Mouse (Mus musculus) spleen, postnatal 36 days (tissue): ENCODE measurements around the gene Sh3gl2.

Experiments used
- DNase-seq, 2 experiments: peaks; one replicate each; pipeline ENCODE4 v3.0.0; 2022; ENCODE audit warnings: low spot score in 2 of 2, mixed read lengths in 1 of 2

Gene Sh3gl2

DNA sequence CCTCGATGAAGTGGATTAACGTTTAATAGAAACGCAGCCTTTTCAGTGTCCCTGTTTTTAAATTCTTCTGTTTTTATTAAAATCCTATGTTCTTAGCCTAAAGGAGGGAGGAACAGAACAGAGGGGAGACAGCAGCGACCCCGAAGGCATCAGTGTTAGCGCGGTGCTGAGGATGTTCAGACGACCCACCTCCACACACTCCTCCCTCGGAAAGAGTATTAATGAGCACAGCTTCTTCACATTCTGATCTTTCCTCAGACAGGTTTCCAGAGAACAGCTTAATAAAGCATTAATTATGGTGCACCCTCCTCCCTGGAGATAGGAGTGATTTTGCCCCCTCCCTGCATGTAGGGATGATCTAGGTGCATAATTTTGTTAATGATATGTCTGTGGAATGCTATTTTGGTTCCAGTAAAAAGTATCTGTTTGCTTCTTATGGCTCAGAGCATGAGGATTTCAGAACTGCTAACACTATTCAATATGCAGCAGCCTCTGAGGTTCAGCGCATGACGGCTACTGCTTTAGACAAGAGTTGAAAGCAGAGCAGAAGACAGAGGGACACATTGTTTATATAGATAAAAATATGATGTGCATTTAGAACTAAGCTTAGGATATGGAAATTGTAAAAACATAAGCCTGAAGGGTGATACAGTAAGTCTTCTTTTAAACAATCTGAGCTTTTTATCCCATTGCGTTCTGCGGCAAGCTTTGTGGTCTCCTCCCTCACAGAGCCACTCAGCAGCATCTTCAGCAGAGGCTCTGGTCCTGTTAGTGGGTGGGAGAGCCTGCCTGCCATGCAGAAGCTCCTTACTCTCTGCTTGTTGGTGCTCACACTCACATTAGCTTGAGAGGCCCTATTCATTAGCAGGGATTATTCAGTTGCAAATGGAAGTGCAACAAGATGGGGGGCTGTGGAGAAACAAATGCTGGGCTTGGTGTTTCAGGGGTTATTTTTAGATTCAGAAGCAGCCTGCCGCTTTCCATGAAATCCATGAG is 27.8 kb downstream of the Sh3gl2 start:
- DNase-seq: no peak

DNA sequence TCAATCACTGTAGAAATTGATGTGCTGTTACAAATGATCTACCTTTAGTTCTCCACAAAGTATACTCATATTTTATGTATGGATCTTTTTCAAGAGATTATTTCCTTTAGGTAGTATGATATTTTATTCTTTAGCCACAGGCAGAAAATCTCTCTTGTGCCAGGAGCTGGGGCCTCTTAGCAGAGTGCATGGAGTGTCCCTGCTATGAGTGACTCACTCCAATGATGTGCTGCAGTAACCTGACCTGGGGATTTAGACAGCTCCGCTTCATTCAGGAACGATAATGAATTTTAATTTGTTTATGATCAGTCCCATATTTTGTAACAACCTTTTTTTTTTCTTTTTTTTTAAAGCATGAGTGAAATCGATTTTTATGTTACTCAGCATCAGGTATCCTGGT is 36.7 kb downstream of the Sh3gl2 start:
- DNase-seq: no peak

DNA sequence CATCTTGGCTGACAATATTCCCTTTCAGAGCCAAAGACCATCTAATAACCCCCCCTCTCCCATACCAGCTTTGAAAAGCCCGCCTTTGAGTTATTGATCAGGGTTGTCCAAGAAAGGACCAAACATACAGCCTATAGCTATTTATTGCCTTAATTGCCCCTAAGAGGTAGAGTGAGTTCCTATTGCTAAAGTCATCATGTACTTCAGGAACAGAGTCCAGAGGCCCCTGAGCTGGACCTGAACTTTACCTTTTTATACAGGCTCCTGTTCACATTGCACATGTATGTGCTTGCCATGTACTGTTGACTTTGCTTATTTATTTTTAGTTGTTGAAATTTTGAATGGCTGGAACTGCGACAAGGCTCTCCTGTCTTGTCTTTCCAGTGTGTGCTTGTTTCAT is 37.6 kb downstream of the Sh3gl2 start:
- no peak for DNase-seq

DNA sequence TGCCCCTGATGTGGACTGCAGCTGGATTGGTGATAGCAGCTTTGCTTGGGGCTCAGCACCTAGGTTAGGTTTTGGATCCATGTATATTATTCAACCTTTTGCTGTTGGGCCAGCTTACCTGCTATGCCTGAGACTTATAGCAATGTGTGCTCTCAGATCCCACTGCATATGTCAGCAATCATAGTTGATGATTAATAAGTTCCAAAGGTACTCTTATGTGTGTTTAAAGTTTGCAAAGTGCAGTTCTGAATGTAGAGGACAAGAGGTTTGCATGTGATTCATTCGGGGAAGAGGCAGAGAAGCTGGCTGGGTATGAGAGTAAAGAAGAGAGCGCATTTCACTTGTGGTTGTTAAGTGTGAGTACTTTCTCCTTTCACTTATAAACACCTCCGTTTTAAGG is 43.7 kb downstream of the Sh3gl2 start:
- no peak for DNase-seq

DNA sequence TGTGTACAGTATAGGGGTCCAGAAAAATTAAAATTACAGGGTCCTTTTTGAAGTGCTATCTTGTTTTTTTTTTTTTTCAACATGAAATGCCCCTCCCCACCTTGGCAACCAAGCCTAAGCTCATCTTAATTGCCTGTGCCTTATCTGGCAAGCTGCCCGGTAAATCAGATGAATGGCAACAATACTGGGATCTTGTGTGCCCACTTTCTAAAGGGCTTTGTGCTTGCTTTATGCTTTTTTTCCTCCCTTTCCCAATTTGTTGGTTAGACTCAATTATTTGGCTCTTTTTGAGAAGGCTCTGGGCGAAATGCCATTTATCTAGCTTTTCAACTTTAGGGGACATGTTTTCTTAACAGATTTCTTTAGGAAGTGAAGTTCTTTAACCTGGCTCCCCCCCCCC is 45.3 kb downstream of the Sh3gl2 start:
- no peak for DNase-seq

DNA sequence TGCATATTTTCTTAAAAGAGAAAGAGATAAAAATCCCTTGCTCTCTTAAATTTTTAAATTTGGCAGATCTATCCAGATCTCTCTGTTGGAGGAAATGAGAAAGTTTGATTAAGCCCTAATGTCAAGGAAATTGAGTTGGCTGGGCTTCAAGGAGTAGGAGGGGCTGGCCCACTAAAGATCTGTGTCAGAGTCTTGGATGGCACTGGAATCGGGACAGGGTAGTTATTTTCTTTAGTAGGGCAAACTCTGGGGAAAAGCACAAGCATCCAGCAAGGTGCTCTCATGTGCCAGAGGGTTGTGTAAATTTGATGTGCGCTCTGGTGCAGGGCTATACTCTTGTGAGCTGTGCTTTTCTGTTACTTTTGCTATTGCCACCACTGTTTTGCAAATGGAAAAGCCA is 45.9 kb downstream of the Sh3gl2 start:
- DNase-seq: no peak

DNA sequence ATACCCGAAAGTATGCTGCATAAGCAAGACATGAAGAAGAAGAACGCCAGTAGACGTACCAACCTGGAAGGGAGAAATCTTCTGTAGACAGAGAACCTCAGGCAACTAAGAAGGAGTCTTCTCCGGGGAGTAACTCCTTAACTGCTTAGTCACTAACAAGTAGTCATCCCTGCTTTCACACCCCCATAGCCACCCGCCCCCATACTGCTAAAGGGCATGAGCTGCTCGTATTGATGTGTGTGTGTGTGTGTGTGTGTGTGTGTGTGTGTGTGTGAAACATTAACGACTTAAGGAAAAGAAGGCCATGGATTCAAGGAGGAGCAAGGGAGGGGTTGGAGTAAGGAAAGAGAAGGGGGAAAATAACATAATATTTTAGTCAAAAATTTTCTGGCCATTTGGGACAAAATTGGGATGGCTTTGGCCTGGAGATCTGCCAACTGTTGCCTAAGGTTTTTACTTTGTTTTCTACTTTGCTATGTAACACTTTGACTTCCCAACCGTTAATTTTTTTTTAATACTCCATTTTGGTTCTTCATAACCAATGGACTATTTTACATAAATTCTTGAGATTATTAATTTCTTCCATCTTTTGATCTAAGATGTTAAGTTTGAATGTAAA is 51.0 kb downstream of the Sh3gl2 start:
- no peak for DNase-seq

DNA sequence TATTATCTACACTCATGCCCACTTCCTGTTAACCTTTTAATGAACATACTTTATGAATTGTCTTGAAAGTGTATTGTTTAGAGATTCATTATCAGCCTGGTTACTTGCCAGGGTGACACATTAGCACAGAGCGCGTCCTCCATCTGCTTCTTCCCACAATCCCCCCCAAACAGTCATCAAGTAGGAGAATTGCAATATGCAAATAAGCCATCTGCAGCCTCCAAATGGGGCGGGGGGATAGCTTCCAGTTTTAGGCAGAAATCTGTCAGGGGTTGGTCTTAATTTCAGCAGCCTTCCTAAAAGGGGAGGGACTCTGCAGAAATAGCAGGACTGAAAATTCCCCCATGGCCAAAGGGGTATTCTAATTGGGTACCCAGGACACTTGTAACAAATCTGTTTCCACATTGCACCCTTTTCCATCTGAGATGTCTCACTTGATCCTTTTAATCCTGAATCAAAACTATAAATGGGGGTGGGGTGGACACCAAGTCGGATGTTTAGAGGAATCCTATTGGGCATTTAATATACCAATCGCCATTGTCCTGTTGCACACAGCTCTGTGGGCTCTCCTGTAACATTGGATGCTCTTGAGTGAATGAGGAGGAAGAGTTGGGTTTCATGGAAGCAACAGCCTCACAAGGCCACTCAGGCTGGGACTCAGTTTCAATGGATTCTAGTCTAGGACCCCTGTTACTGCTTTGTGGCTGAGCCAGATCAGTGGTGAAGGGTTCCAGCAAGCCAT is 51.7 kb downstream of the Sh3gl2 start:
- DNase-seq: no peak

DNA sequence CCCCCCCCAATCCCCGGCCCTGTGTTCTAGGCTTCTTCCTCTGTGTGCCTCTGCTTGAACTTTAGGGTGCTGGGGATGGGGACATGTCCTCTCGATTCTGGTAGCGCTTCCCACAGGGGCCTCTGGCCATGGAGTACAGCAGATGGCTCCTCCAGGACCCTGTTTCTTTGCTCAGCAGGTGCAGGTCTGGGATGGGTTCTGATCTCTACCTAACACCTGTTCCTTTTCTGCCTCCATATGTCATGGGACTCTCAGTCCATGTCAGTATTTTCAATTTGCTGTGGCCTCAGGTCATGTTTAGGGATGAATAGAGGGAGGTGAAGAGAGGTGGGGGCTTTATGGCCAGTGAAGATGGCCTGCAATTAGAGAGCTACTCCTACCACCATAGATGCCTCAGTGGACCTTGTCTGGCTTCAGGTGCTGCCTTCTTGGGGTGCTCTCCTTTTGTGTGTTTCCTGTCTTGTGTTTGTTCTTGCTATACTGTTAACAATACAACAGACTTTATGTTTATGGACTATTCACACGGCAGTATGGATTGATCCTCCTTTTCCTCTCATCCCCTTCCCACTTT is 52.9 kb downstream of the Sh3gl2 start:
- no peak for DNase-seq

DNA sequence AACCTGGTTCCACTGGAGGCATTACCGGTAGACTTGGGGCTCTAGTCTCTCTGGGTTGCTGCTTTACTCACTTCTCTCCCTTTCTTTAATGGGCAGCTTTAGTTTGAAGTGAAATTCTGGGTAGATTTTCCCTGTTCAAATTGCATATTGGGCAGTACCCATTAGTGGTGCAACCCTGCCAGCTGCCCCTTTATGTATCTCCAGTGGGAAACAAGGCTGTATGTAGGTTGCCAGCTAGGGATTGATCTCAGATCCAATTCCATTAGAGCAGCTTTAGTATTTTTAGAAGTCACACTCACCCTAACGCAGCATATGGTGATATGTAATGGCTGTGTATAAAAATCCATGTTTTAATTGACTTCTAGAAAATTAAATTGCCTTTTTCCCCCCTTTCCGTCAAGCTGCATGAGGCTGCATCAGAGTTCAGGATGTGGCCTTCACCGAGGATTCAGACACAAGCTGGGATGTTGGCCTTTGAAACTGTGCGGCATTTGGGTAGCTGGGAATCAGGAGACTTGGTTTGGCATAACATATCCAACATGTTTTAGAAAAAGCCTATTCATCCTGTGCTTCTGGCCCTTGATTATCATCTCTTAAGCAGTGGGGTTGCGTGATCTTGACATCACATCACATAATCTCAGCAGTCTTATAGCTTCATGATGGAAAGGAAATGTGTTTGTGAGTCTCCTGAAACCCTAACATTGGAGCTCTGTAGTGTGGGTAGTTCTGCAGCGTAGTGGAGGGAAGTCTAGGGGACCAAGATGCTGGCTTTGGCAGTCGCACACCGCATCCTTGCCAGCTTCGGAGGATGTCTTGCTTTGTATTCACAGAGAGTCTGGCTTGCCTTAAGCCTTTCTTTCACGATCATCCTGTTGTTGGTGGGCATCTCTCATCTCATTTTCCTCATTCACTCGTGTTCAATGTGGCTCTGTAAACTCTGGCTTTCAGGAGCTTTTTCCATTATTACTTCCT is 56.0 kb downstream of the Sh3gl2 start:
- no peak for DNase-seq

DNA sequence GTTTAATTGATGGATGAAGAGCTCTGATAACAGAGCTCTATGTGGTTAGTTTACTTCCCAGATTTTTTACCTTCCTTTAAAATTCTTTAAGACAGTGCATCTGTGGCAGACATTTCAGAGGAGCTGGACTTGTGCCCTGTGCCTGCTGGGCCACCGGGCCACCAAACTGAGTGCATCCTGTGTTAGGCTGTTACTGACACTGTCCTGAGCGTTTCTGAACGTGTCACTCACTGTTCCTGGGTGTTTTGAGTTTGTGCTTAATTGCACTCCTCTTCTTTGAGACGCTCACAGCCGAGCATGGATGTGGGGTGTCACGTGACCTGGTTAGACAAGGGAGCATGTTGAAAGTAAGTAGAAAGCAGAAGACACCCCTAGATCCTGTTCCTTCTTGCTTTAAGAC is 57.2 kb downstream of the Sh3gl2 start:
- DNase-seq: no peak

DNA sequence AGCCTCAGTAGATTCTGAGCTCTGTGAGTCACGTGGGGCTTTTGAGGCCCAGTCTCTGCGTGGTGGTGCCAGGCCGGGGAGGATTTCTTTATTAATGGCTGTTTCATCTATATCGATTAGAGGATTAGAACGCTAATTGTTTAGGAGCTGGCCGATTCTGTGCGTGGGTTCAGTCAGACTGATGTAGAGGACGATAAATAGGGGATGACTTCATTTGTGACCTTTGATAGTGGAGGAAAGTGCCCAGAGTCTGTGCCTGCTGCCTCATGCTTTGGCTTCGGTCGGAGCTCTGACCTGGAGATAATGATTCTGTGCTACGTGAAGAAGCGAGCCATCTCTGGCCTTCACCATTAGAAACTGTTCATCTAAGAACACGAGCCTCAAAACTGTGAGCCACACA is 57.7 kb downstream of the Sh3gl2 start:
- DNase-seq: no peak

DNA sequence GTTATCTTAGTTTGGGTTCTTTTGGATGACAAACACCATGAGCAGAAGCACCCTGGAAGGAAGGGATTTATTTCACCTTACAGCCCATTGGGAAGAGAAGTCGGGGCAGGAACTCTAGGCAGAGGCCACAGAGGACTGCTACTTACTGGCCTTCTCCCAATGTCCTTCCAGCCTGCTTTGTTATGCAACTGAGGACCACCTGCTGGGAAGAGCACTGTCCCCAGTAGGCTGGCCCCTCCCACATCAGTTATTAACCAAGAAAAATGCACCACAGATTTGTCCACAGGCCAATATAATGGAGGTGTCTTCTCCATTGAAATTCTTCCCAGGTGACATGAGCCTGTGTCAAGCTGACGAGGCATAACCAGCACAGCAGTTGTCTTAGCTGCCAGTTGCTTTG is 62.5 kb downstream of the Sh3gl2 start:
- DNase-seq: no peak

DNA sequence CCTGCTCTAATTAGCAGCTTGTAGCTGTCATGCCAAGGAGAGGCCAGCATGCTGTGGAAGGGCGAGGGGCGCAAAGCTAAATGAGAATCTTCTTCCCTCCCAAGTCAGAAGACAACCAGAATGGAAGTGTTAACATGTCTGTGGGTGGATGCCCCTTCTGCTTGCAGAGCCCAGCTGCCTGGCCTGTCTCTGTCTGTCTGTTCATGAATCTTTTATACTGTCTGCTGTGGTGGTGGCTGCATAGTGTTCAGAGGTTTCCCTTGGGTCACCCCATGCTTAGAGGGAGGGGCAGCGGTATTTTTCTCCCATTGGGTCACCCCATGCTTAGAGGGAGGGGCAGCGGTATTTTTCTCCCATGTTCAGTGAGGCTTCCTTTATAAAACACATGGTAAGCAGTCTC is 68.0 kb downstream of the Sh3gl2 start:
- no peak for DNase-seq

DNA sequence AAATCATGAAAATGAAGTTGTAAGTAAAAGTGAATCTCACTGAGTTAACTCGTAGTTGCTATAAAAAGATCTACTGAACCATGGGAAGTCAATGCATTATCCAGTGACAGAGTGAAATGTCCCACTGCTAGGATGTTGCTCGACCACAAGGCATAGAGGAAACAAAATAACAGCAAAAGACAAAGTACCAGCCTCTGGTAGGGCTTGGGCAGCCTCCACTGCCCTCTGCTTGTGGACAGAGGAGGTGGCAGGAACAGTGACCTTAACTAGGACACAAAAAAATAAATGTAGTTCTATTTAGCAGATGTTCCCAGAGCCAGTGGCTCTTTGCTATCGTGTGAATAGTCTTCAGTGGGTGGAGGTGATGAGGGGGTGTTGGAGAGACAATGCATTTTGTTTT is 68.5 kb downstream of the Sh3gl2 start:
- no peak for DNase-seq

DNA sequence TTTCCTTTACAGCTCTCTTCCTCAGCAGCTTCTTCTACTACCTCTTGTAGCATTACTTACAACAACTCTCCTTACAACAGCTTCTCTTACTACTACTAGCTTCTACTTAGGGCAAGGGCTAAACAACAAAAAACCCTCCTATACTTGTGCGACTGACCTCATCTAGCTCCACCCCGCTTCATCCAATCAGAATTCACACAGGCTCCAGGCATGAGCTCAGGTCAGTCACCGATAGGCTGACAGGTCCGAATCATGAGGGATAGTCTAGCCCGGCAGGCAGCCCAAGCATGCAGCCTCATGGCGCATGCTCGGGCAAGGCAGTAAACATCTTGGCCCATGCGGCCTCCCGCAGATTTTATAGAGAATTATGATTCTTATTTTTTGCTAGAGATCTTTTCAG is 78.2 kb downstream of the Sh3gl2 start:
- DNase-seq: no peak

DNA sequence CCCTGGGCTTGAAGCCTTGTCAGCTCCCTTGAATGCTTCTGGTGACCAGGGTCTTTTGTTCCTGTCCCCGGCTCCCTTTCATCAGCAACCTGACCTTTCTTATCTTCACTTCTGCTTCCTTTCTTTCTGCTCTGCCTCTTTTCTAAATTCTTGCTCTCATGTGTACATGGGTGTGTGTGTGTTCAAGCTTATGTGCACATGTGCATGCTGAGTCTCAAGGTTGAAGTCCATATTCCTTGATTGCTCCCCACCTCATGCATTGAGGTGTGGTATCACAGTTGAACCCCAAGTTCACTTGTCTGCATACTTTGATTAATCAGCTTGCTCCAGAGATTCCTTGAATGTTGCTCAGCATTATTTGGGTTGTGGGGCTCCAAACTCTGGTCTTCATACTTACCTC is 85.1 kb downstream of the Sh3gl2 start:
- no peak for DNase-seq

DNA sequence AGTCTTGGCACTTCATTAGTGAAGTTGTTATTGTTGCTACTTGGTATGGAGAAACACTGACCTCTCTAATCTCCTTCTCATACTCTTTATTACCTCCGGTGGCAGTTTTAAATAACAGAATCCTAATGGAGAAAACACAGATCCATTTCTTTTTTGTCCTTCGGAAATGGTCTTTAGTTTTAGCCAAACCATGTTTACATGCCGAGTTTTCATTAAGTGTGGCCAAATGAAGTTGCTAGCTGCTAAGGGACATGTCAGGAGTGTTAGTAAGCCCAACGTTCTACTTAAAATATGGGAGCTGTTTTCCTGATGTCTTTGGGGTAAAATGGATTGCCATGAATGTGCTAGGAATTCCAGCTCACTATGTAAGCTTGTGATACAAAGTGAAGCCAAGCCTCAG is 86.4 kb downstream of the Sh3gl2 start:
- DNase-seq: no peak

DNA sequence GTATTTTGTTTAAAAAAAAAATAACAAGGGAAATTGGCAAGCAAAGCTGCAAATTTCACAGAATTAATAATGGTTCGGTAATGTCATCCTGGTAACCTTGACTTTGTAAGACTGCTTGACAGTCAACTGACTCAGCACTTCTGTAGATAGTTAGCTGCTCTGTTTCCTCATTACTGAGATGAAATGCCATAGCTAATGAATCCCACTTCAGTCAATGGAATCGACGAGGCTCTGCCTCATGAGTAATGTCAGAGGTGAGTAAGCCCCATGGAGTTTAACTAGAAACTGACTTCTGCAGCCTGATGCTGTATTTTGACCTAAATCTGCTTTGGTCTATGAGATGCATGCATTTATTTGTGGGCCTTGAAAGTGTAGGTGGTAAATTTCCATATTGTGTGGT is 88.4 kb downstream of the Sh3gl2 start:
- DNase-seq: no peak

DNA sequence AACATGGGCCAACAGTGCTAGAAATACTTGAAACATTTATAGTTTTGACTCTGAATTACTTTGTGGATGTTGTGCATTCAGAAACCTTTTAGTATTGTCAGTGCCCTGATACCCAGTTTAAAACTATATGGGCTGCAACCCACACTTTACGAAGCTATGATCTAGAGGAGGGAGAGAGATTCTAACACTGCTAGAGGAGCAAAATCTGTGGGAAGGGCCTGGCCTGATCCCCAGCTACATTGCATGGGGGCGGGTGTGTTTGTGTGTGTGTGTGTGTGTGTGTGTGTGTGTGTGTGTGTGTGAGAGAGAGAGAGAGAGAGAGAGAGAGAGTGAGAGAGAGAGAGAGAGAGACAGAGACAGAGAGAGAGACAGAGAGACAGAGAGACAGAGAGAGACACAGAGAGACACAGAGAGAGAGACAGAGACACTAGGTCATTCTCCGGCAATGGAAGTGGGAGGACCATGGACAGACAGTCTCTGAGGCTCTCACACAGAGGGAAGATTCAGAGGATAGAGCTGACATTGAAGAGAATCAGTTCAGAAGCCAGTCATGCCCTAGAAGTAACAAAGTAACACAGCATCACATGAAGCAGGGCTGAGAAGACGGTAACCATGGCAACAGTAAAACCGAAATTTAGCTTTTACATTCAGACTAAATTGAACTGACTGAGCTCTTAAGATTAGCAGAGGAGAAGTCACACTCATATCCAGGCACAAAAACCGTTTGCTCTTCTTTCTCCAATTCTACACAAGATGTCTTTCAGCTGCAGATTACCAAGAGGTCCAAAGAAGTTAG is 95.9 kb downstream of the Sh3gl2 start:
- no peak for DNase-seq
